Mouse (Mus musculus) Patski (cell line): Measurements from ENCODE around the gene Tbx2. TPM values are rescaled to one million over a fixed set of nuclear protein-coding genes. Genes with fewer than 3 reads are reported as not detected.

Experiments used
- ATAC-seq: fragments of 100-300 bp; one replicate; pipeline ENCODE4 v1.8.0; 2021
- CTCF ChIA-PET: fragments of 350-600 bp; sonication (Branson Sonifier 250); formaldehyde crosslinking; loops from one replicate; lab custom pipeline; 2022; ENCODE audit warnings: inconsistent platforms; lab: Charles Lee
- POLR2A ChIA-PET: fragments of 350-600 bp; sonication (Branson Sonifier 250); formaldehyde crosslinking; loops from one replicate; lab custom pipeline; 2022; ENCODE audit warnings: antibody characterized with exemption, inconsistent platforms; lab: Charles Lee
- DNase-seq: peaks from one replicate; pipeline ENCODE4 v3.0.0-alpha.2; 2011; ENCODE audit warnings: low read depth, low spot score
- H3K27me3 ChIP-seq: fragments of 371-371 bp; one replicate; pipeline ENCODE4 v1.5.1; 2021
- CTCF ChIP-seq: fragments of 100-300 bp; IDR thresholded peaks from one replicate; pipeline ENCODE4 v1.5.1; 2021
- in situ Hi-C: fragments of 300-500 bp; cut with MboI; formaldehyde crosslinking; loops from 3 replicates; pipeline ENCODE4 v1.11.1; 2018; ENCODE audit warnings: low pct_unique_long_range_greater_than_20kb, mixed read lengths
- polyA plus RNA-seq: library from polyadenylated mRNA; unstranded; gene quantifications from one replicate; pipeline ENCODE4 v1.2.3, GENCODE M21; 2021

Tbx2 gene
- polyA plus RNA-seq, 1 experiment from 2014 or later = 1.8 TPM

- POLR2A ChIA-PET = interaction anchor here (0.6 kb wide), 1 partner anchor 341 kb away, joined by 3 read pairs; no protein-coding TSS in a partner anchor
- H3K27me3 ChIP-seq = no peaks in the 10 kb centered on the region
Observed at GRCm38 (mm10) chr11:85844144-85844965, 12.0 kb downstream of the Tbx2 start.

GRCm38 (mm10) chr11:85844971-85845370 lies 12.6 kb downstream of the Tbx2 start:
- H3K27me3 ChIP-seq = no peaks in the 10 kb centered on the region
- ATAC-seq (peak; percentile 18), DNase-seq (no peak)
- in situ Hi-C loops = loop anchor here (5.0 kb wide), 3 partner anchors 127 to 327 kb away; no protein-coding TSS in a partner anchor
- POLR2A ChIA-PET = interaction anchor here (0.6 to 1.1 kb wide), 2 partner anchors 10 to 340 kb away, joined by 3 read pairs; no protein-coding TSS in a partner anchor
- CTCF ChIA-PET = interaction anchor here (0.8 to 1.4 kb wide), 8 partner anchors 15 to 514 kb away, joined by 3 to 7 read pairs (median 3); no protein-coding TSS in a partner anchor
- TF ChIP-seq CTCF = no peak

More at GRCm38 (mm10) chr11:85844144-85844965, 12.0 kb downstream of the Tbx2 start:
- peak; percentile 64 for ATAC-seq
- CTCF ChIA-PET = interaction anchor here (0.8 to 1.4 kb wide), 9 partner anchors 16 to 514 kb away, joined by 3 to 7 read pairs (median 3); no protein-coding TSS in a partner anchor
- no peak for TF ChIP-seq CTCF
- in situ Hi-C loops = no loop called here
- no peak for DNase-seq

- CTCF ChIA-PET = interaction anchor here (1.2 to 1.4 kb wide), 2 partner anchors 145 to 221 kb away, joined by 3 to 4 read pairs; no protein-coding TSS in a partner anchor
- no peak for TF ChIP-seq CTCF
- POLR2A ChIA-PET = interaction anchor here (1.1 kb wide), 1 partner anchor 11 kb away, joined by 3 read pairs; no protein-coding TSS in a partner anchor
- in situ Hi-C loops = loop anchor here (5.0 kb wide), 3 partner anchors 126 to 326 kb away; no protein-coding TSS in a partner anchor
- DNase-seq (no peak), ATAC-seq (no peak)
- no peaks in the 10 kb centered on the region for H3K27me3 ChIP-seq
Observed at GRCm38 (mm10) chr11:85845921-85846320, 13.6 kb downstream of the Tbx2 start.

- no peak for DNase-seq
- no peak for ATAC-seq
- POLR2A ChIA-PET = no interaction called here
- CTCF ChIA-PET = interaction anchor here (1.0 kb wide), 1 partner anchor 125 kb away, joined by 3 read pairs; no protein-coding TSS in a partner anchor
- TF ChIP-seq CTCF = no peak
- in situ Hi-C loops = loop anchor here (5.0 kb wide), 3 partner anchors 126 to 326 kb away; no protein-coding TSS in a partner anchor
- no peaks in the 10 kb centered on the region for H3K27me3 ChIP-seq
Observed at GRCm38 (mm10) chr11:85846509-85846908, 14.2 kb downstream of the Tbx2 start.

GRCm38 (mm10) chr11:85849037-85849436 lies 16.7 kb downstream of the Tbx2 start:
- ATAC-seq (peak; percentile 69), DNase-seq (no peak)
- no peak for TF ChIP-seq CTCF
- in situ Hi-C loops = loop anchor here (5.0 kb wide), 3 partner anchors 123 to 323 kb away; no protein-coding TSS in a partner anchor
- ChIA-PET POLR2A (no interaction called here), CTCF (interaction anchor here (0.7 kb wide), 1 partner anchor 141 kb away, joined by 3 read pairs; no protein-coding TSS in a partner anchor)
- H3K27me3 ChIP-seq = no peaks in the 10 kb centered on the region

- no peak for TF ChIP-seq CTCF
- ATAC-seq (no peak), DNase-seq (no peak)
- in situ Hi-C loops = loop anchor here (25.0 kb wide), 1 partner anchor 537 kb away; no protein-coding TSS in a partner anchor
- ChIA-PET CTCF (interaction anchor here (0.7 kb wide), 1 partner anchor 212 kb away, joined by 3 read pairs; no protein-coding TSS in a partner anchor), POLR2A (no interaction called here)
- H3K27me3 ChIP-seq = no peaks in the 10 kb centered on the region
Observed at GRCm38 (mm10) chr11:85850233-85850632, 17.9 kb downstream of the Tbx2 start, which contains the start of gene Gm11444. Gene Gm11444, minus strand, starts transcription at chr11:85850333.

GRCm38 (mm10) chr11:85850758-85851157 lies 18.4 kb downstream of the Tbx2 start:
- DNase-seq (no peak), ATAC-seq (no peak)
- no peak for TF ChIP-seq CTCF
- in situ Hi-C loops = loop anchor here (25.0 kb wide), 1 partner anchor 537 kb away; no protein-coding TSS in a partner anchor
- POLR2A ChIA-PET = no interaction called here
- no peaks in the 10 kb centered on the region for H3K27me3 ChIP-seq
- CTCF ChIA-PET = interaction anchor here (0.7 kb wide), 1 partner anchor 212 kb away, joined by 3 read pairs; no protein-coding TSS in a partner anchor

GRCm38 (mm10) chr11:85857997-85858698 lies 25.8 kb downstream of the Tbx2 start:
- in situ Hi-C loops = loop anchor here (25.0 kb wide), 1 partner anchor 529 kb away; no protein-coding TSS in a partner anchor
- ChIA-PET POLR2A (interaction anchor here (0.6 kb wide), 1 partner anchor 576 kb away, joined by 3 read pairs; no protein-coding TSS in a partner anchor), CTCF (no interaction called here)
- TF ChIP-seq CTCF = no peak
- no peaks in the 10 kb centered on the region for H3K27me3 ChIP-seq
- no peak for ATAC-seq
- DNase-seq = no peak

GRCm38 (mm10) chr11:85864363-85864762 lies 32.0 kb downstream of the Tbx2 start:
- in situ Hi-C loops = loop anchor here (25.0 kb wide), 1 partner anchor 523 kb away; no protein-coding TSS in a partner anchor
- H3K27me3 ChIP-seq = peaks cover 8% of the 10 kb centered on the region
- ChIA-PET POLR2A (no interaction called here), CTCF (interaction anchor here (1.3 kb wide), 1 partner anchor 108 kb away, joined by 9 read pairs; no protein-coding TSS in a partner anchor)
- ATAC-seq (no peak), DNase-seq (no peak)
- peak; percentile 79 for TF ChIP-seq CTCF
